Mouse (Mus musculus) cortical plate, adult 2 months (tissue): ENCODE measurements around the gene Acsm4.

Source experiments
- CTCF ChIP-seq: fragments of 200-500 bp; IDR thresholded peaks from 2 replicates; pipeline ENCODE4 v1.5.1; 2011; ENCODE audit warnings: mild to moderate bottlenecking, control low read depth, low read length; ENCODE audit not compliant: insufficient read depth; ENCODE audit errors: extremely low read depth
- POLR2A ChIP-seq: fragments of 200-500 bp; IDR thresholded peaks from 2 replicates; pipeline ENCODE4 v1.6.1; 2011; ENCODE audit warnings: mild to moderate bottlenecking, low read length, control low read depth; ENCODE audit not compliant: insufficient read depth; ENCODE audit errors: extremely low read depth

DNA sequence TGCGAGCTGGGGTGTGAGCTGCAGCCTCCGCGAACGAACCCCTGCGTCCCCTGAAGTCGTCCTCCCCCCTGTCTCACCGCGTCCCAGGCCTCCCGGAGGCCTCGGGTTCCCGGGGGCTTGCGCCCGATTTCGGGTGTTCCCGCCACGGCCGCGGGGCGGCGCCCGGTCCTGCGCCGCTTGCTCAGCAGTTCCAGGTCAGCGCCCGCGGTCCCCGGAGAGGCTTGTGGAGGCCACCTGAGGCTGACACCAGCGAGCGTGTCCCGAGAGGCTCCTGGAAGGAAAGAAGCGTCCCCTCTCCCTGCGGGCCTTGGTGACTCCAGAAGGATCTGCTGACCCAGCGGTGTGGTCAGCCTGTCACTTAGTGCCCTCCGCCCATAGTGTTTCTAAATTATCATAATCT, 54.5 kb downstream of the Acsm4 start:
- TF ChIP-seq CTCF (no peak), POLR2A (no peak)
